Mouse (Mus musculus): ENCODE data around the gene Krtap9-3. TPM values are rescaled to one million over a fixed set of nuclear protein-coding genes. Genes with fewer than 3 reads are reported as not detected.

Gene Krtap9-3
- not detected for polyA plus RNA-seq (2017; shearing (Covaris generic))

GRCm38 (mm10) chr11:99597742-99598141 lies at the start of gene Krtap9-3:
Gene Krtap9-3 (minus strand): TSS chr11:99598105.

GRCm38 (mm10) chr11:99643635-99644139 lies 45.8 kb upstream of the Krtap9-3 start, which contains the start of gene Krtap4-7:
Gene Krtap4-7 (minus strand): TSS chr11:99644089.

GRCm38 (mm10) chr11:99634653-99635134 lies 36.8 kb upstream of the Krtap9-3 start, which contains the start of gene Krtap4-2:
Gene Krtap4-2 (minus strand): TSS chr11:99635084.

GRCm38 (mm10) chr11:99628138-99628537 lies 30.2 kb upstream of the Krtap9-3 start, which contains the start of gene Krtap4-1:
Gene Krtap4-1 (minus strand): TSS chr11:99628238.

GRCm38 (mm10) chr11:99620335-99620734 lies 22.4 kb upstream of the Krtap9-3 start, which contains the start of gene Gm11562:
Gene Gm11562 (minus strand): TSS chr11:99620435.

GRCm38 (mm10) chr11:99614796-99615363 lies 17.0 kb upstream of the Krtap9-3 start, which contains the start of gene Krtap2-4:
Gene Krtap2-4 (minus strand): TSS chr11:99614846.

GRCm38 (mm10) chr11:99610089-99610488 lies 12.2 kb upstream of the Krtap9-3 start, which contains the start of gene Gm11937:
Gene Gm11937 (minus strand): TSS chr11:99610189.

GRCm38 (mm10) chr11:99603208-99603607 lies 5.3 kb upstream of the Krtap9-3 start, which contains the start of gene Gm11938:
Gene Gm11938 (minus strand): TSS chr11:99603308.

GRCm38 (mm10) chr11:99590981-99591380 lies 6.9 kb downstream of the Krtap9-3 start, which contains the start of gene Krtap1-3:
Gene Krtap1-3 (minus strand): TSS chr11:99591339.

GRCm38 (mm10) chr11:99583245-99583704 lies 14.6 kb downstream of the Krtap9-3 start, which contains the start of gene Krtap1-4:
Gene Krtap1-4 (minus strand): TSS chr11:99583654.

GRCm38 (mm10) chr11:99580636-99581035 lies 17.3 kb downstream of the Krtap9-3 start, which contains the start of gene Krtap1-5:
Gene Krtap1-5 (minus strand): TSS chr11:99581016.

GRCm38 (mm10) chr11:99566530-99566929 lies 31.4 kb downstream of the Krtap9-3 start, which contains the start of gene Krtap3-1:
Gene Krtap3-1 (minus strand): TSS chr11:99566630.

GRCm38 (mm10) chr11:99559366-99559765 lies 38.5 kb downstream of the Krtap9-3 start, which contains the start of gene Gm11939:
Gene Gm11939 (minus strand): TSS chr11:99559466.

GRCm38 (mm10) chr11:99556753-99557152 lies 41.2 kb downstream of the Krtap9-3 start, which contains the start of gene Krtap3-2:
Gene Krtap3-2 (minus strand): TSS chr11:99556853.

GRCm38 (mm10) chr11:99550765-99551164 lies 47.1 kb downstream of the Krtap9-3 start, which contains the start of gene Krtap3-3:
Gene Krtap3-3 (minus strand): TSS chr11:99550865.

Other genes starting within 250 kb of the Krtap9-3 start
- not detected for gene Krt27, start 247.0 kb downstream of the Krtap9-3 start, polyA plus RNA-seq (2017; shearing (Covaris generic))
- not detected for gene Krt28, start 223.2 kb downstream of the Krtap9-3 start, polyA plus RNA-seq (2017; shearing (Covaris generic))
- gene Krt10, start 208.7 kb downstream of the Krtap9-3 start, polyA plus RNA-seq (2017; shearing (Covaris generic)), result 8.2 TPM
- gene Krt12, start 175.8 kb downstream of the Krtap9-3 start, polyA plus RNA-seq (2017; shearing (Covaris generic)), result not detected
- not detected for gene Krt20, start 160.0 kb downstream of the Krtap9-3 start, polyA plus RNA-seq (2017; shearing (Covaris generic))
- gene Krt23, start 105.0 kb downstream of the Krtap9-3 start, polyA plus RNA-seq (2017; shearing (Covaris generic)), result not detected
- gene Krt39, start 76.8 kb downstream of the Krtap9-3 start, polyA plus RNA-seq (2017; shearing (Covaris generic)), result not detected
- gene Krt40, start 54.9 kb downstream of the Krtap9-3 start, polyA plus RNA-seq (2017; shearing (Covaris generic)), result not detected
- gene Krtap3-3, start 47.2 kb downstream of the Krtap9-3 start, polyA plus RNA-seq (2017; shearing (Covaris generic)), result not detected
- not detected for gene Krtap3-2, start 41.3 kb downstream of the Krtap9-3 start, polyA plus RNA-seq (2017; shearing (Covaris generic))
- not detected for gene Gm11939, start 38.6 kb downstream of the Krtap9-3 start, polyA plus RNA-seq (2017; shearing (Covaris generic))
- gene Krtap3-1, start 31.5 kb downstream of the Krtap9-3 start, polyA plus RNA-seq (2017; shearing (Covaris generic)), result not detected
- not detected for gene Krtap1-5, start 17.1 kb downstream of the Krtap9-3 start, polyA plus RNA-seq (2017; shearing (Covaris generic))
- gene Krtap1-4, start 14.5 kb downstream of the Krtap9-3 start, polyA plus RNA-seq (2017; shearing (Covaris generic)), result not detected
- gene Krtap1-3, start 6.8 kb downstream of the Krtap9-3 start, polyA plus RNA-seq (2017; shearing (Covaris generic)), result not detected
- gene Gm11938, start 5.2 kb upstream of the Krtap9-3 start, polyA plus RNA-seq (2017; shearing (Covaris generic)), result not detected
- gene Gm11937, start 12.1 kb upstream of the Krtap9-3 start, polyA plus RNA-seq (2017; shearing (Covaris generic)), result not detected
- gene Krtap2-4, start 16.7 kb upstream of the Krtap9-3 start, polyA plus RNA-seq (2017; shearing (Covaris generic)), result not detected
- gene Gm11562, start 22.3 kb upstream of the Krtap9-3 start, polyA plus RNA-seq (2017; shearing (Covaris generic)), result not detected
- gene Krtap4-1, start 30.1 kb upstream of the Krtap9-3 start, polyA plus RNA-seq (2017; shearing (Covaris generic)), result not detected
- gene Krtap4-2, start 37.0 kb upstream of the Krtap9-3 start, polyA plus RNA-seq (2017; shearing (Covaris generic)), result not detected
- gene Krtap4-7, start 46.0 kb upstream of the Krtap9-3 start, polyA plus RNA-seq (2017; shearing (Covaris generic)), result not detected
- not detected for gene Gm11555, start 52.1 kb upstream of the Krtap9-3 start, polyA plus RNA-seq (2017; shearing (Covaris generic))
- not detected for gene Gm11563, start 60.9 kb upstream of the Krtap9-3 start, polyA plus RNA-seq (2017; shearing (Covaris generic))
- not detected for gene Krtap4-6, start 67.9 kb upstream of the Krtap9-3 start, polyA plus RNA-seq (2017; shearing (Covaris generic))
- gene Gm14190, start 92.6 kb upstream of the Krtap9-3 start, polyA plus RNA-seq (2017; shearing (Covaris generic)), result not detected
- gene Gm14180, start 136.2 kb upstream of the Krtap9-3 start, polyA plus RNA-seq (2017; shearing (Covaris generic)), result not detected
- gene Gm11595, start 174.8 kb upstream of the Krtap9-3 start, polyA plus RNA-seq (2017; shearing (Covaris generic)), result not detected
- gene Krtap4-8, start 182.6 kb upstream of the Krtap9-3 start, polyA plus RNA-seq (2017; shearing (Covaris generic)), result not detected
- not detected for gene Krtap4-9, start 187.1 kb upstream of the Krtap9-3 start, polyA plus RNA-seq (2017; shearing (Covaris generic))
- gene Gm11596, start 195.4 kb upstream of the Krtap9-3 start, polyA plus RNA-seq (2017; shearing (Covaris generic)), result not detected
- not detected for gene Gm11569, start 200.8 kb upstream of the Krtap9-3 start, polyA plus RNA-seq (2017; shearing (Covaris generic))
- gene Gm11554, start 206.3 kb upstream of the Krtap9-3 start, polyA plus RNA-seq (2017; shearing (Covaris generic)), result not detected
- not detected for gene Krtap4-13, start 211.8 kb upstream of the Krtap9-3 start, polyA plus RNA-seq (2017; shearing (Covaris generic))
- gene Gm11564, start 217.6 kb upstream of the Krtap9-3 start, polyA plus RNA-seq (2017; shearing (Covaris generic)), result not detected
- not detected for gene 2300003K06Rik, start 240.0 kb upstream of the Krtap9-3 start, polyA plus RNA-seq (2017; shearing (Covaris generic))

Measured in naive thymus-derived CD4-positive, alpha-beta T cell, adult 5 months (primary cell).